Mouse (Mus musculus) stomach, postnatal 0 days (tissue): ENCODE measurements around the gene Grin2a. TPM values are rescaled to one million over a fixed set of nuclear protein-coding genes. Genes with fewer than 3 reads are reported as not detected.
A peak's percentile ranks its signal among the peaks of the same experiment; 100 is the strongest.

Experiments
- ATAC-seq: fragments of 200-750 bp; cut with Nextera tagmentation; 2 replicates; pipeline ENCODE4 v1.8.0; 2017; ENCODE audit not compliant: low FRiP score, low TSS enrichment
- DNase-seq: peaks from one replicate; pipeline ENCODE4 v3.0.0-alpha.2; 2016; ENCODE audit warnings: low spot score
- H3K27ac ChIP-seq: fragments of 300-500 bp; sonication (generic); replicated peaks from 2 replicates; pipeline ENCODE4 v1.5.1; 2014; ENCODE audit warnings: mild to moderate bottlenecking, control low read depth
- H3K27me3 ChIP-seq: fragments of 300-500 bp; sonication (generic); 2 replicates; pipeline ENCODE4 v1.6.1; 2014; ENCODE audit warnings: low read length; ENCODE audit not compliant: control insufficient read depth, insufficient read depth
- H3K36me3 ChIP-seq: fragments of 300-500 bp; sonication (generic); 2 replicates; pipeline ENCODE4 v1.6.1; 2014; ENCODE audit warnings: low read length, mixed read lengths; ENCODE audit not compliant: control insufficient read depth, insufficient read depth
- H3K4me1 ChIP-seq: fragments of 300-500 bp; sonication (generic); replicated peaks from 2 replicates; pipeline ENCODE4 v1.6.1; 2014; ENCODE audit warnings: antibody characterized with exemption; ENCODE audit not compliant: control insufficient read depth, insufficient read depth
- H3K4me2 ChIP-seq: fragments of 300-500 bp; sonication (generic); replicated peaks from 2 replicates; pipeline ENCODE4 v1.6.1; 2014; ENCODE audit warnings: low read depth, mild to moderate bottlenecking, control low read depth, moderate library complexity
- H3K4me3 ChIP-seq: fragments of 300-500 bp; sonication (generic); 2 replicates; pipeline ENCODE4 v1.5.1; 2014; ENCODE audit warnings: low read depth, low read length, control low read depth
- H3K9ac ChIP-seq: fragments of 300-500 bp; sonication (generic); 2 replicates; pipeline ENCODE4 v1.6.1; 2014; ENCODE audit warnings: mild to moderate bottlenecking, low read length, control low read depth, mixed read lengths
- H3K9me3 ChIP-seq: fragments of 300-500 bp; sonication (generic); 2 replicates; pipeline ENCODE4 v1.6.1; 2016; ENCODE audit warnings: low read length; ENCODE audit not compliant: control insufficient read depth
- CTCF ChIP-seq: IDR thresholded peaks from 2 replicates; pipeline ENCODE4 v1.5.1; 2016; ENCODE audit warnings: antibody characterized with exemption, low read depth, mild to moderate bottlenecking, moderate library complexity
- EP300 ChIP-seq: optimal IDR thresholded peaks from 2 replicates; pipeline ENCODE3; 2016; ENCODE audit warnings: antibody characterized with exemption
- WGBS: fragments of 180-500 bp; shearing (Covaris S2); extraction: QIAGEN DNeasy Blood & Tissue Kit; methylation state at CpG from one replicate; pipeline ENCODE4 v1.1.7; 2014; 5-methylcytosine and 5-hydroxymethylcytosine counted together
- polyA plus RNA-seq: library from polyadenylated mRNA; unstranded; fragments of >200 nt; fragmentation: Nextera tagmentation; extraction: Ambion mirVana; gene quantifications from 2 replicates; pipeline ENCODE4 v1.2.1, GENCODE M21; 2015

Gene Grin2a
- polyA plus RNA-seq, 1 experiment from 2014 or later, result not detected

GRCm38 (mm10) chr16:10009743-10010142 is 14.4 kb upstream of the Grin2a start:
- 49% methylated on average over 1 of the region's 1 CpGs for WGBS
- ATAC-seq (no peak), DNase-seq (no peak)
- no peaks in the 10 kb centered on the region for H3K4me1 ChIP-seq
- no peak overlapping the region for H3K4me2 ChIP-seq
- no peak overlapping the region for H3K9ac ChIP-seq
- H3K27me3 ChIP-seq, result no peaks in the 10 kb centered on the region
- TF ChIP-seq EP300 (no peak), CTCF (0 out of 2 replicates have a peak, but pooled peaks have one; percentile 2)
- no peak overlapping the region for H3K4me3 ChIP-seq
- no peaks in the 10 kb centered on the region for H3K36me3 ChIP-seq
- H3K9me3 ChIP-seq, result 0 out of 2 replicates have a peak, but pooled peaks cover 3% of the 10 kb centered on the region
- H3K27ac ChIP-seq, result no peak overlapping the region

GRCm38 (mm10) chr16:10005606-10006005 is 10.2 kb upstream of the Grin2a start:
- TF ChIP-seq EP300 (no peak), CTCF (no peak)
- Histone ChIP-seq H3K9ac (no peak overlapping the region), H3K27ac (no peak overlapping the region), H3K4me2 (no peak overlapping the region), H3K4me1 (no peaks in the 10 kb centered on the region), H3K27me3 (no peaks in the 10 kb centered on the region), H3K9me3 (no peaks in the 10 kb centered on the region), H3K4me3 (no peak overlapping the region), H3K36me3 (no peaks in the 10 kb centered on the region)
- 81% methylated on average over 5 of the region's 5 CpGs for WGBS
- no peak for ATAC-seq
- no peak for DNase-seq

- no peaks in the 10 kb centered on the region for H3K36me3 ChIP-seq
- no peaks in the 10 kb centered on the region for H3K27me3 ChIP-seq
- no peak overlapping the region for H3K4me2 ChIP-seq
- no peak overlapping the region for H3K4me3 ChIP-seq
- H3K27ac ChIP-seq, result no peak overlapping the region
- no peaks in the 10 kb centered on the region for H3K9me3 ChIP-seq
- H3K9ac ChIP-seq, result no peak overlapping the region
- no peak for TF ChIP-seq CTCF
- no peak for TF ChIP-seq EP300
- DNase-seq (no peak), ATAC-seq (no peak)
- WGBS, result 73% methylated on average over 4 of the region's 4 CpGs
- H3K4me1 ChIP-seq, result no peaks in the 10 kb centered on the region
Observed at GRCm38 (mm10) chr16:10004096-10004495, 8.7 kb upstream of the Grin2a start.

- 62% methylated on average over 1 of the region's 1 CpGs for WGBS
- no peak for TF ChIP-seq CTCF
- no peak for TF ChIP-seq EP300
- H3K4me3 ChIP-seq, result no peak overlapping the region
- ATAC-seq (no peak), DNase-seq (no peak)
- no peaks in the 10 kb centered on the region for H3K36me3 ChIP-seq
- H3K27me3 ChIP-seq, result no peaks in the 10 kb centered on the region
- no peaks in the 10 kb centered on the region for H3K4me1 ChIP-seq
- no peak overlapping the region for H3K27ac ChIP-seq
- no peak overlapping the region for H3K9ac ChIP-seq
- H3K4me2 ChIP-seq, result no peak overlapping the region
- H3K9me3 ChIP-seq, result no peaks in the 10 kb centered on the region
Observed at GRCm38 (mm10) chr16:10003001-10003400, 7.6 kb upstream of the Grin2a start.

- DNase-seq (no peak), ATAC-seq (no peak)
- no peaks in the 10 kb centered on the region for H3K9me3 ChIP-seq
- 42% methylated on average over 1 of the region's 1 CpGs for WGBS
- H3K27me3 ChIP-seq, result no peaks in the 10 kb centered on the region
- TF ChIP-seq EP300 (no peak), CTCF (no peak)
- H3K4me2 ChIP-seq, result no peak overlapping the region
- H3K27ac ChIP-seq, result no peak overlapping the region
- no peak overlapping the region for H3K9ac ChIP-seq
- no peaks in the 10 kb centered on the region for H3K36me3 ChIP-seq
- no peak overlapping the region for H3K4me3 ChIP-seq
- no peaks in the 10 kb centered on the region for H3K4me1 ChIP-seq
Observed at GRCm38 (mm10) chr16:10001601-10002000, 6.2 kb upstream of the Grin2a start.

GRCm38 (mm10) chr16:9999926-10000325 is 4.6 kb upstream of the Grin2a start:
- no peak overlapping the region for H3K4me3 ChIP-seq
- DNase-seq, result no peak
- no peak for TF ChIP-seq EP300
- no peak for TF ChIP-seq CTCF
- WGBS, result 45% methylated on average over 5 of the region's 5 CpGs
- no peaks in the 10 kb centered on the region for H3K36me3 ChIP-seq
- peaks cover 7% of the 10 kb centered on the region; the same call in 1 of the 2 replicates for H3K27me3 ChIP-seq
- H3K9me3 ChIP-seq, result no peaks in the 10 kb centered on the region
- no peak for ATAC-seq
- H3K4me2 ChIP-seq, result no peak overlapping the region
- no peak overlapping the region for H3K27ac ChIP-seq
- H3K4me1 ChIP-seq, result no peaks in the 10 kb centered on the region
- no peak overlapping the region for H3K9ac ChIP-seq
